Mouse (Mus musculus) heart, adult 2 months (tissue): ENCODE data around the gene Enah. TPM values are rescaled to one million over a fixed set of nuclear protein-coding genes. Genes with fewer than 3 reads are reported as not detected.

ENCODE experiments used
- DNase-seq, 2 experiments: peaks; one replicate each; pipeline ENCODE4 v3.0.0; 2021
- H3K27ac ChIP-seq: fragments of 200-600 bp; 2 replicates; pipeline ENCODE4 v1.8.1; 2022
- H3K27me3 ChIP-seq: fragments of 200-500 bp; 2 replicates; pipeline ENCODE4 v1.6.1; 2012; ENCODE audit warnings: mild to moderate bottlenecking, low read length, inconsistent platforms, mixed read lengths; ENCODE audit not compliant: control insufficient read depth, insufficient read depth
- H3K36me3 ChIP-seq: fragments of 200-500 bp; 2 replicates; pipeline ENCODE4 v1.6.1; 2012; ENCODE audit warnings: low read length, inconsistent platforms; ENCODE audit not compliant: control insufficient read depth, insufficient read depth
- H3K4me1 ChIP-seq: fragments of 200-500 bp; 2 replicates; pipeline ENCODE4 v1.6.1; 2011; ENCODE audit warnings: low read length; ENCODE audit not compliant: control insufficient read depth, insufficient read depth
- H3K4me3 ChIP-seq: fragments of 200-600 bp; 2 replicates; pipeline ENCODE4 v1.8.1; 2022
- H3K79me2 ChIP-seq: fragments of 200-500 bp; replicated peaks from 2 replicates; pipeline ENCODE4 v1.6.1; 2012; ENCODE audit warnings: mild to moderate bottlenecking, inconsistent platforms, low read length, moderate library complexity, mixed read lengths; ENCODE audit not compliant: control insufficient read depth, insufficient read depth
- H3K9ac ChIP-seq: fragments of 200-500 bp; 2 replicates; pipeline ENCODE4 v1.6.1; 2012; ENCODE audit warnings: low read depth, mild to moderate bottlenecking, control low read depth, inconsistent platforms, low read length, mixed read lengths
- CTCF ChIP-seq: fragments of 200-600 bp; IDR thresholded peaks from 2 replicates; pipeline ENCODE4 v1.8.1; 2022; ENCODE audit warnings: antibody characterized with exemption, mild to moderate bottlenecking, moderate library complexity
- EP300 ChIP-seq: fragments of 200-500 bp; IDR thresholded peaks from 2 replicates; pipeline ENCODE4 v1.6.1; 2011; ENCODE audit warnings: low read depth, low read length, control low read depth; ENCODE audit not compliant: insufficient read depth
- POLR2A ChIP-seq: fragments of 200-500 bp; IDR thresholded peaks from 2 replicates; pipeline ENCODE4 v1.6.1; 2011; ENCODE audit warnings: mild to moderate bottlenecking, low read depth, low read length, control low read depth; ENCODE audit not compliant: insufficient read depth
- WGBS: fragments of 180-500 bp; shearing (Covaris S2); methylation state at CpG from one replicate; pipeline ENCODE4 v1.1.7; 2018; 5-methylcytosine and 5-hydroxymethylcytosine counted together
- intact Hi-C: fragments of 180-260 bp; cut with DNase I; formaldehyde crosslinking; loops from one replicate; pipeline ENCODE4 v1.15.1; 2025
- polyA plus RNA-seq: library from polyadenylated mRNA; depleted of rRNA; stranded (reverse); fragments of >200 nt; gene quantifications from 2 replicates; pipeline ENCODE4 v1.2.3, GENCODE M21; 2012
- total RNA-seq, 2 experiments: library from RNA; stranded (reverse); gene quantifications; 2 replicates each; pipeline ENCODE4 v1.2.3; 2021

Gene Enah
- total and polyA plus RNA-seq, 3 experiments = 28.3 to 124 (median 101) TPM

DNA sequence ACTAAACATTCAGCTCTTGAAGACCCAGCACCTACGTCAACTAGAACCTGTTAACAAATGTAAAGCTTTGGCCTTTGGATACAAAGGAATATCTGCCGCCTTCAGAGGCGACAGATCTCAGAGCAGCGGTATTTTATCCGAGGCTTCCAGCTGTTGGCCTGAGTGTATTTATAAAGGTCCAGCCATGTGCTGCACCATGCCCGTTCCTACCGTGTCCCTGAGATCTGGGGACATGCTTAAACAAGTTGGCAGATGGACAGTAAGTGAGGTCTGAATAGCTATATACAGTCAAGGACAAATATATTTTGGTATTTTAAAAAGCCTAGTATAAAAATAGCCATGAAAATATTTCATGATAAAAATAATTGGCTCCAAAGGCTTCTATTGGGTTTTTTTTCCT, 32.6 kb upstream of the Enah start:
- Histone ChIP-seq H3K27ac (no peak overlapping the region), H3K79me2 (no peaks in the 10 kb centered on the region), H3K27me3 (no peaks in the 10 kb centered on the region), H3K4me1 (peaks cover 1% of the 10 kb centered on the region; the same call in 1 of the 2 replicates), H3K36me3 (no peaks in the 10 kb centered on the region), H3K9ac (no peak overlapping the region), H3K4me3 (no peak overlapping the region)
- DNase-seq = no peak
- 50% methylated on average over 7 of the region's 7 CpGs for WGBS
- intact Hi-C loops = no loop called here
- no peak for TF ChIP-seq CTCF
- no peak for TF ChIP-seq POLR2A
- TF ChIP-seq EP300 = no peak

DNA sequence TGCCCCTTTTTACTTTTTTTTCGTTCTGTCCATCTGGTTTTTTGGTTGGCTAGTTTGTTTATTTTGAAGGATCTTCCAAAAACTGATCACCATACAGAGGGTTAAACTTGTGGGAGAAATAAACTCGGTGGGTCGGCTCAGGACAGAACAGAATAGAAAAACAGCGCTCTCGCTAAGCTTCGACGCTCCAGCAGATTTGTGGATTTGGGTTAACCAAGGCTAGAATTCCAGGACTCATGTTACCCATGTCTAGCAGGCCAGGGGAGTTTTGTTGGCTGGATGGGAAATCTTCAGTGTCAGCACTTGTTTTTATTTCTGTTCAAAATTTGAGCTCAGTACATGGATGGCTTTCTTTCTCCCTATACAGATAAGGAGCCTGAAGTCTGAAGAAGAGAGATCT, 30.0 kb upstream of the Enah start:
- no peaks in the 10 kb centered on the region for H3K27me3 ChIP-seq
- H3K79me2 ChIP-seq = no peaks in the 10 kb centered on the region
- WGBS = 82% methylated on average over 7 of the region's 7 CpGs
- no peak for DNase-seq
- intact Hi-C loops = no loop called here
- H3K4me1 ChIP-seq = peaks cover 1% of the 10 kb centered on the region; the same call in 1 of the 2 replicates
- no peaks in the 10 kb centered on the region for H3K36me3 ChIP-seq
- no peak overlapping the region for H3K9ac ChIP-seq
- no peak overlapping the region for H3K4me3 ChIP-seq
- H3K27ac ChIP-seq = no peak overlapping the region
- TF ChIP-seq CTCF (no peak), EP300 (no peak), POLR2A (no peak)

DNA sequence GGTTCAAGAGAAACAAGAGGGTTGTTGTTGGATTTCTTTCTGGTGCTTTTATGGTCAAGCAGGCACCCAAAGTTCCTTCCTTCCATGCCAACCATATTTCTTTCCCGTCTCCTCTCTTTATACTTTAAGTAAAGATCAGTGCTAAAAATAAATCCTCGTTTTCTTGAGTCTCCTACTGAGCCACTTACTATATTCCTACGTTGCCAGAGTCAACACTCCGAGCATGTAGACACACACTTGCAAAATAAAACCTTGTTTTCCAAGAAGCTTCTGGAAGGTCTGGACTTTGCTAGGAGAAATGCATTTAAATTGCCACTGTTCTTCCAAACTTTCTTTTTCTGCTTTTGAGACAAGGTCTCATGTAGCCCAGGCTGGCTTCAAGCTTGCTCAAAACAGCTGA, 28.3 kb upstream of the Enah start:
- H3K27me3 ChIP-seq = no peaks in the 10 kb centered on the region
- TF ChIP-seq POLR2A = no peak
- no peak for TF ChIP-seq EP300
- no peak for TF ChIP-seq CTCF
- intact Hi-C loops = no loop called here
- no peak overlapping the region for H3K9ac ChIP-seq
- WGBS = 79% methylated on average over 4 of the region's 4 CpGs
- H3K4me1 ChIP-seq = peaks cover 1% of the 10 kb centered on the region; the same call in 1 of the 2 replicates
- DNase-seq = no peak
- H3K4me3 ChIP-seq = no peak overlapping the region
- H3K27ac ChIP-seq = no peak overlapping the region
- no peaks in the 10 kb centered on the region for H3K36me3 ChIP-seq
- H3K79me2 ChIP-seq = no peaks in the 10 kb centered on the region

DNA sequence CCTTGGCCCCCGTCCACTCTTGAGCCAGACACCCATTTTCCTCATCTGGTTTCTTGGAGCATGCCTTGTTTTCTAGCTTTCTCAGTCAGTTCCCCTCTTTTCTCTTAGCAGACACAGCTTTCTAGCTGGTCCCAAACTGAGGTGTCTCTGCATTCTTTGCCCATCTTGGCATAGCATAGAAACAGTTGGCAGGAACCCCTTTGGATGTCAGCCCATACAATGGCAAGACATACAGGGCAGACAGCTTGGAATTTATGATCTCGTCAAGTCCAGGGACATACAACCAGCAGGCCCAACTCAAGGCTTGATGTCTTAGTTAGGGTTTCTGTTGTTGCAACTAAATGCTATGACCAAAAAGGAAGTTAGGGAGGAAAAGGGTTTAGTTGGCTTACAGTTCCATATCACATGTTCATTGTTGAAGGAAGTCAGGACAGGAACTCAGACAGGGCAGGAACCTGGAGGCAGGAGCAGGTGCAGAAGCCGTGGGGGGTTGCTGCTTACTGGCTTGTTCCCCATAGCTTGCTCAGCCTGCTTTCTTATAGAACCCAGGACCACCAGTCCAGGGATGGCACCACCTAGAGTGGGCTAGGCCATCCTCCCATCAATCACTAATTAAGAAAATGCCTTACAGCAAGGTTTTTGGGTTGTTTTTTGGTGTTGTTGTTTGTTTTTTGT, 27.4 kb upstream of the Enah start:
- H3K27me3 ChIP-seq = no peaks in the 10 kb centered on the region
- DNase-seq = no peak
- no peak overlapping the region for H3K9ac ChIP-seq
- no peaks in the 10 kb centered on the region for H3K4me1 ChIP-seq
- no peak for TF ChIP-seq CTCF
- TF ChIP-seq POLR2A = no peak
- TF ChIP-seq EP300 = no peak
- intact Hi-C loops = no loop called here
- no peaks in the 10 kb centered on the region for H3K36me3 ChIP-seq
- WGBS = 74% methylated on average over 3 of the region's 3 CpGs
- no peaks in the 10 kb centered on the region for H3K79me2 ChIP-seq
- no peak overlapping the region for H3K27ac ChIP-seq
- H3K4me3 ChIP-seq = no peak overlapping the region

DNA sequence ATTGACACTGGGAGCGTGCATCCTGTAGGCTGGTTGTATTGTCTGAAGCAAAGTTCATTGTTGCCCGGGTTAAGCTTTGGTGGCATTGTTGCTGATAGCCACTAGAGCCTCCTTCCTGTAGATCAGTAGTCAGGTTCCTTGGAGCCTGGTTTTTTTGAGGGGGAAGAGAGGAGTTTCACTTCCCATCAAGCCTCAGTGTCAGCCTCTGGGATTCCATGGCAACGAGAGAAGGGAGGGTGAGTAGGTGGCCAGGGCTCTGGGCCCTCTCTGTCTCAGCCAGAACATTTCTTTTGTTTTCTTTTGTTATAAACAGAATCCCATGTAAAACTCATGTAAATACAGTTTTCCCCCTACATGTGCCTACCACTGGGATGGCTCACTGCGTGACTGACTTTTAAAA, 25.4 kb upstream of the Enah start:
- H3K27me3 ChIP-seq = no peaks in the 10 kb centered on the region
- no peak for DNase-seq

DNA sequence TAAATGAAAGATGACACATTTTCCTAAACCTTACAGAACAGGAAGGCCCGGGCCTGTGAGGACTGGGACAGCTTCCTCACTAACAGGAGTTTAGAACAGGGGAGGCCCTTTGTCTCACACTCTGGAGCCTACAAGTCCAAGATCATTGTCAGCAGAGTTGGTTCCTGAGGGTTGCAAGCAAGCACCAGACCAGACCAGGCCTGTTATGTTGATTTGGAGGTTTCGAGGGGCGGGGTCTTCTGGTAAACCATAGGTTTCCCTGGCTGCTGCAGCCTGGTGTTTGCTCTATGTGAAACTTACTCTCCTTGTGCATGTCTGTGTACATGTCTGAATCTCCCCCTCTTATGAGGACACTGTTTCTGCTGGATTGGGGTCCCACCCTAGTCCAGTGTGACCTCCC, 20.7 kb upstream of the Enah start:
- no peak for DNase-seq
- intact Hi-C loops = no loop called here
- H3K4me1 ChIP-seq = no peaks in the 10 kb centered on the region
- H3K79me2 ChIP-seq = no peaks in the 10 kb centered on the region
- no peak overlapping the region for H3K4me3 ChIP-seq
- 91% methylated on average over 3 of the region's 3 CpGs for WGBS
- H3K27me3 ChIP-seq = no peaks in the 10 kb centered on the region
- H3K9ac ChIP-seq = no peak overlapping the region
- TF ChIP-seq CTCF (no peak), EP300 (no peak), POLR2A (no peak)
- no peaks in the 10 kb centered on the region for H3K36me3 ChIP-seq
- no peak overlapping the region for H3K27ac ChIP-seq

More for the DNA sequence above, 25.4 kb upstream of the Enah start:
- no peaks in the 10 kb centered on the region for H3K4me1 ChIP-seq
- WGBS = 74% methylated on average over 4 of the region's 4 CpGs
- H3K27ac ChIP-seq = no peak overlapping the region
- no peak overlapping the region for H3K9ac ChIP-seq
- TF ChIP-seq POLR2A = no peak
- no peak for TF ChIP-seq EP300
- intact Hi-C loops = no loop called here
- no peaks in the 10 kb centered on the region for H3K79me2 ChIP-seq
- no peaks in the 10 kb centered on the region for H3K36me3 ChIP-seq
- H3K4me3 ChIP-seq = no peak overlapping the region
